Mouse (Mus musculus) heart, adult 2 months (tissue): ENCODE results near the gene Zdhhc14. TPM values are rescaled to one million over a fixed set of nuclear protein-coding genes. Genes with fewer than 3 reads are reported as not detected.

ENCODE experiments used
- DNase-seq, 2 experiments: peaks; one replicate each; pipeline ENCODE4 v3.0.0; 2021
- H3K27ac ChIP-seq: fragments of 200-600 bp; 2 replicates; pipeline ENCODE4 v1.8.1; 2022
- H3K27me3 ChIP-seq: fragments of 200-500 bp; 2 replicates; pipeline ENCODE4 v1.6.1; 2012; ENCODE audit warnings: mild to moderate bottlenecking, low read length, inconsistent platforms, mixed read lengths; ENCODE audit not compliant: control insufficient read depth, insufficient read depth
- H3K36me3 ChIP-seq: fragments of 200-500 bp; 2 replicates; pipeline ENCODE4 v1.6.1; 2012; ENCODE audit warnings: low read length, inconsistent platforms; ENCODE audit not compliant: control insufficient read depth, insufficient read depth
- H3K4me1 ChIP-seq: fragments of 200-500 bp; 2 replicates; pipeline ENCODE4 v1.6.1; 2011; ENCODE audit warnings: low read length; ENCODE audit not compliant: control insufficient read depth, insufficient read depth
- H3K4me3 ChIP-seq: fragments of 200-600 bp; 2 replicates; pipeline ENCODE4 v1.8.1; 2022
- H3K79me2 ChIP-seq: fragments of 200-500 bp; replicated peaks from 2 replicates; pipeline ENCODE4 v1.6.1; 2012; ENCODE audit warnings: mild to moderate bottlenecking, inconsistent platforms, low read length, moderate library complexity, mixed read lengths; ENCODE audit not compliant: control insufficient read depth, insufficient read depth
- H3K9ac ChIP-seq: fragments of 200-500 bp; 2 replicates; pipeline ENCODE4 v1.6.1; 2012; ENCODE audit warnings: low read depth, mild to moderate bottlenecking, control low read depth, inconsistent platforms, low read length, mixed read lengths
- CTCF ChIP-seq: fragments of 200-600 bp; IDR thresholded peaks from 2 replicates; pipeline ENCODE4 v1.8.1; 2022; ENCODE audit warnings: antibody characterized with exemption, mild to moderate bottlenecking, moderate library complexity
- EP300 ChIP-seq: fragments of 200-500 bp; IDR thresholded peaks from 2 replicates; pipeline ENCODE4 v1.6.1; 2011; ENCODE audit warnings: low read depth, low read length, control low read depth; ENCODE audit not compliant: insufficient read depth
- POLR2A ChIP-seq: fragments of 200-500 bp; IDR thresholded peaks from 2 replicates; pipeline ENCODE4 v1.6.1; 2011; ENCODE audit warnings: mild to moderate bottlenecking, low read depth, low read length, control low read depth; ENCODE audit not compliant: insufficient read depth
- WGBS: fragments of 180-500 bp; shearing (Covaris S2); methylation state at CpG from one replicate; pipeline ENCODE4 v1.1.7; 2018; 5-methylcytosine and 5-hydroxymethylcytosine counted together
- intact Hi-C: fragments of 180-260 bp; cut with DNase I; formaldehyde crosslinking; loops from one replicate; pipeline ENCODE4 v1.15.1; 2025
- polyA plus RNA-seq: library from polyadenylated mRNA; depleted of rRNA; stranded (reverse); fragments of >200 nt; gene quantifications from 2 replicates; pipeline ENCODE4 v1.2.3, GENCODE M21; 2012
- total RNA-seq, 2 experiments: library from RNA; stranded (reverse); gene quantifications; 2 replicates each; pipeline ENCODE4 v1.2.3; 2021

Gene Zdhhc14
- total and polyA plus RNA-seq, 3 experiments: 1.5 to 5.4 (median 4.4) TPM

GRCm38 (mm10) chr17:5688669-5689068 is 196.3 kb downstream of the Zdhhc14 start:
- H3K4me1 ChIP-seq: no peaks in the 10 kb centered on the region
- no peaks in the 10 kb centered on the region for H3K27me3 ChIP-seq
- H3K4me3 ChIP-seq: no peak overlapping the region
- H3K36me3 ChIP-seq: no peaks in the 10 kb centered on the region
- H3K27ac ChIP-seq: no peak overlapping the region
- H3K9ac ChIP-seq: no peak overlapping the region
- intact Hi-C loops: no loop called here
- TF ChIP-seq CTCF: no peak
- no peak for TF ChIP-seq EP300
- no peak for TF ChIP-seq POLR2A
- DNase-seq: no peak
- no peaks in the 10 kb centered on the region for H3K79me2 ChIP-seq

DNA sequence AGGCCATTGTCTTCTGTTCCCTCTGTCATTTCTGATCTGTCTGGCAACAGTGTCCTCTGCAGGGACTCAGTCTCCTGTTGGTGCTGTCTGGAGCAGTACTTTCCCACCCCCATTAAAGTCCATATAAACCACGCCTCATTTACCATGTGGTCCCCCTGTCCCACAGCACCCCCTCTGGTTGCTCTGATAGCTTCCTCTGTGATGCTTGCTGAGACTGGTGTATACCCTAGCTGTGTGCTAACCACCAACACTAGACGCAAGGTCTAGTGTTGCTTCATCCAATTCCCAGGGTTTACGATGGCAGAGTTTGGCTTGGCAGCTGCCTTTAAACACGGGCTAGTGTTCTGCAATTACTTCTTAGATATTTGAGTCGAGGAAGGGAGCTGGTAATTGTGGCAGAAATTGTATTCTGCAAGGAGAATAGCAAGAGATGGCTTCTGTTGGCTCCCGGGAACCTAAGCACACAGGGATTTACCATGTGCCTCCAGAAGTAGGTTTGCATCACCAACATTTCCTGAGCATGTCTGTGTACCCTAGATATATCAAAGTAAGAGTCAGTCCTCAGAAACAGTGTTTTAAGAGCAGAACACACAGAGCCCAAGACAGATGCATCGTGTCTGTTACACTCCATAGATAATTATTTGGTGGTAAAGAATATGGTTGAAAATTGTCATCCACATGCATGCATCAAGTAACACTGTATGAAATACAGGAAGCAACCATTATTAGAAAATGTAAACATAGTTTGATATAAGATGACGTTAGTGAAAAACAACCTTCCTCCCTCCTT is 198.6 kb downstream of the Zdhhc14 start:
- Histone ChIP-seq H3K36me3 (no peaks in the 10 kb centered on the region), H3K27me3 (no peaks in the 10 kb centered on the region), H3K9ac (no peak overlapping the region), H3K4me1 (no peaks in the 10 kb centered on the region), H3K79me2 (no peaks in the 10 kb centered on the region), H3K4me3 (no peak overlapping the region), H3K27ac (no peak overlapping the region)
- intact Hi-C loops: no loop called here
- TF ChIP-seq POLR2A: no peak
- peak; percentile 32 for TF ChIP-seq CTCF
- no peak for DNase-seq
- WGBS: 80% methylated on average over 8 of the region's 8 CpGs

DNA sequence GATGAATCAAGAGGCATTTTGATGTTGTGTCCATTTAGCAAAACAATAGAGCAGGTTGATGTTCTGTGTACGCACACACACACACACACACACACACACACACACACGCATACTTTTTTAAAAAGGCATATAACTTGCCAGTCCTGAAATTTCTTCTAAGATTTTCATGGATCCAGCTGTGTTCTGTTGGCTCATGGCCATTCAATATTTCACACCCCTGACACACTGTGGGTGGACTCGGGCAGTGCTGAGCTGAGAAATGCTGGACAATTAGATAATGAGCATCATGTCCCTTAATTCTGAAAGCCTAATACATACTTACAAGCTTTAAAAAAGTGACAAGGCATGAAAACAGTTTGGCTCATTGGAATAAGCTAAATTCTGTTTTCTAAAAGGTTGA is 200.3 kb downstream of the Zdhhc14 start:
- intact Hi-C loops: no loop called here
- Histone ChIP-seq H3K4me3 (no peak overlapping the region), H3K4me1 (no peaks in the 10 kb centered on the region), H3K27me3 (no peaks in the 10 kb centered on the region), H3K36me3 (no peaks in the 10 kb centered on the region), H3K9ac (no peak overlapping the region), H3K79me2 (no peaks in the 10 kb centered on the region), H3K27ac (no peak overlapping the region)
- no peak for TF ChIP-seq CTCF
- TF ChIP-seq EP300: no peak
- no peak for TF ChIP-seq POLR2A
- 67% methylated on average over 3 of the region's 3 CpGs for WGBS
- DNase-seq: no peak

- H3K4me3 ChIP-seq: no peak overlapping the region
- WGBS: 72% methylated on average over 7 of the region's 7 CpGs
- H3K79me2 ChIP-seq: no peaks in the 10 kb centered on the region
- no peaks in the 10 kb centered on the region for H3K36me3 ChIP-seq
- intact Hi-C loops: no loop called here
- no peak overlapping the region for H3K27ac ChIP-seq
- TF ChIP-seq EP300 (no peak), CTCF (no peak), POLR2A (no peak)
- no peaks in the 10 kb centered on the region for H3K27me3 ChIP-seq
- DNase-seq: no peak
- H3K9ac ChIP-seq: no peak overlapping the region
- no peaks in the 10 kb centered on the region for H3K4me1 ChIP-seq
Measured at GRCm38 (mm10) chr17:5693256-5693655, 200.9 kb downstream of the Zdhhc14 start.

GRCm38 (mm10) chr17:5698447-5699096 is 206.2 kb downstream of the Zdhhc14 start:
- WGBS: 55% methylated on average over 7 of the region's 7 CpGs
- no peak for TF ChIP-seq POLR2A
- TF ChIP-seq CTCF: no peak
- no peak for TF ChIP-seq EP300
- H3K27ac ChIP-seq: no peak overlapping the region
- peak in 1 of 2 experiments; percentile 16 for DNase-seq
- H3K36me3 ChIP-seq: no peaks in the 10 kb centered on the region
- H3K79me2 ChIP-seq: no peaks in the 10 kb centered on the region
- no peaks in the 10 kb centered on the region for H3K27me3 ChIP-seq
- H3K9ac ChIP-seq: no peak overlapping the region
- intact Hi-C loops: no loop called here
- H3K4me1 ChIP-seq: no peaks in the 10 kb centered on the region
- H3K4me3 ChIP-seq: no peak overlapping the region
